ENCODE assay signal across 8 mouse cellular contexts in genomic region chr13:84613004-84613403, GRCm38 (mm10).
DNase-seq lines count a peak whose midpoint lies in the region; ATAC-seq and TF ChIP-seq lines count a peak whose summit lies in the region.
"Had no signal": no experiment of that assay in that cellular context is flagged by ENCODE, and none has a peak within 500 bp of the region (broad histone marks: within the 10 kb centered on the region; RNA-seq: fewer than 3 reads in every experiment).

No protein-coding gene starts in this region.

- no peak overlapping the region for H3K27ac ChIP-seq in MEL (ENCODE audit: control insufficient read depth, low read depth, low read length)
- no peak overlapping the region for H3K27ac ChIP-seq in forebrain, embryonic 12.5 days
- H3K27ac ChIP-seq in neural tube, embryonic 12.5 days: no peak overlapping the region
- H3K27ac ChIP-seq: limb, embryonic 15.5 days had no signal

- no peaks in the 10 kb centered on the region for H3K36me3 ChIP-seq in MEL (ENCODE audit: control insufficient read depth in 1 of 2, insufficient read depth in 2 of 2, low read length in 2 of 2)
- no peaks in the 10 kb centered on the region for H3K36me3 ChIP-seq in forebrain, embryonic 12.5 days (replicated peaks)
- H3K36me3 ChIP-seq in neural tube, embryonic 12.5 days: no peaks in the 10 kb centered on the region
- H3K36me3 ChIP-seq: limb, embryonic 15.5 days had no signal

- no peak for TF ChIP-seq EP300 in MEL (IDR thresholded peaks at IDR 0.05; ENCODE audit: low read depth in 1 of 2, low read length in 2 of 2)

- H3K9me3 ChIP-seq in MEL (replicated peaks; ENCODE audit: insufficient read depth, low read length): no peaks in the 10 kb centered on the region
- no peaks in the 10 kb centered on the region for H3K9me3 ChIP-seq in forebrain, embryonic 12.5 days
- no peaks in the 10 kb centered on the region for H3K9me3 ChIP-seq in neural tube, embryonic 12.5 days
- H3K9me3 ChIP-seq: limb, embryonic 15.5 days had no signal

- TF ChIP-seq CTCF in MEL (IDR thresholded peaks at IDR 0.05 in 2 of 3, conservative IDR thresholded peaks at IDR 0.05 in 1 of 3; ENCODE audit: control insufficient read depth in 1 of 3, insufficient read depth in 1 of 3, low read depth in 2 of 3, low read length in 3 of 3, poor library complexity in 1 of 3, severe bottlenecking in 1 of 3): no peak

- ATAC-seq in forebrain, embryonic 12.5 days (ENCODE audit: low FRiP score): peak; percentile 41; the same call in 1 of the 2 replicates
- peak; percentile 44; the same call in 1 of the 2 replicates for ATAC-seq in neural tube, embryonic 12.5 days (ENCODE audit: low FRiP score, low read depth)
- ATAC-seq in inflammation-experienced regulatory T-cells, adult 6 months: no peak

- no peaks in the 10 kb centered on the region for H3K27me3 ChIP-seq in MEL (ENCODE audit: control insufficient read depth in 1 of 2, insufficient read depth in 2 of 2, low read length in 2 of 2)
- no peaks in the 10 kb centered on the region for H3K27me3 ChIP-seq in forebrain, embryonic 12.5 days
- no peaks in the 10 kb centered on the region for H3K27me3 ChIP-seq in neural tube, embryonic 12.5 days (replicated peaks)
- H3K27me3 ChIP-seq: limb, embryonic 15.5 days had no signal

- no peaks in the 10 kb centered on the region for H3K79me2 ChIP-seq in MEL (ENCODE audit: control insufficient read depth, insufficient read depth, low read length, poor library complexity)

- no peak overlapping the region for H3K4me3 ChIP-seq in MEL (ENCODE audit: control insufficient read depth in 1 of 2, insufficient read depth in 1 of 2, low read depth in 2 of 2, low read length in 2 of 2)
- H3K4me3 ChIP-seq in forebrain, embryonic 12.5 days (replicated peaks): no peak overlapping the region
- no peak overlapping the region for H3K4me3 ChIP-seq in neural tube, embryonic 12.5 days
- H3K4me3 ChIP-seq: limb, embryonic 15.5 days had no signal

- no peaks in the 10 kb centered on the region for H3K4me1 ChIP-seq in MEL (ENCODE audit: control insufficient read depth in 1 of 2, insufficient read depth in 2 of 2, low read length in 2 of 2)
- H3K4me1 ChIP-seq in forebrain, embryonic 12.5 days: peaks cover 8% of the 10 kb centered on the region; the same call in 1 of the 2 replicates
- 0 out of 2 replicates have a peak, but pooled peaks cover 5% of the 10 kb centered on the region for H3K4me1 ChIP-seq in neural tube, embryonic 12.5 days
- H3K4me1 ChIP-seq: limb, embryonic 15.5 days had no signal

- 21% methylated on average over 2 of the region's 2 CpGs for WGBS in forebrain, embryonic 12.5 days
- WGBS in neural tube, embryonic 12.5 days: 14% methylated on average over 2 of the region's 2 CpGs

- TF ChIP-seq RAD21 in MEL (IDR thresholded peaks at IDR 0.05; ENCODE audit: low read depth, low read length): no peak

- TF ChIP-seq POLR2A in MEL (IDR thresholded peaks at IDR 0.05; ENCODE audit: control insufficient read depth in 1 of 2, insufficient read depth in 1 of 2, low read depth in 1 of 2, low read length in 2 of 2, poor library complexity in 1 of 2): no peak

- DNase-seq in 416B (ENCODE audit: low read depth) (peak; percentile 57), MEL (ENCODE audit: low read depth, low spot score) (peak; percentile 10)
- peak; percentile 80 for DNase-seq in left cerebral cortex, adult 11 months (ENCODE audit: low spot score)
- no peak for DNase-seq in urinary bladder, postnatal 25 days (ENCODE audit: low spot score)

- no peak overlapping the region for H3K4me2 ChIP-seq in forebrain, embryonic 12.5 days
- H3K4me2 ChIP-seq in neural tube, embryonic 12.5 days (replicated peaks): no peak overlapping the region
- H3K4me2 ChIP-seq: limb, embryonic 15.5 days had no signal

- no peak overlapping the region for H3K9ac ChIP-seq in MEL (ENCODE audit: control insufficient read depth, low read depth, low read length, poor library complexity, severe bottlenecking)
- no peak overlapping the region for H3K9ac ChIP-seq in forebrain, embryonic 12.5 days
- no peak overlapping the region for H3K9ac ChIP-seq in neural tube, embryonic 12.5 days
- H3K9ac ChIP-seq: limb, embryonic 15.5 days had no signal

TF ChIP-seq in MEL, 35 proteins besides CTCF, POLR2A, EP300 and RAD21:
- TF ChIP-seq USF1 (IDR thresholded peaks at IDR 0.05; ENCODE audit: low read depth, low read length) (no peak), ETS1 (IDR thresholded peaks at IDR 0.05; ENCODE audit: low read depth, low read length) (no peak)
